Mouse (Mus musculus) mature B cell (primary cell): ENCODE results near the gene Dpp8.

Experiments
- in situ Hi-C: fragments of 300-500 bp; cut with MboI; formaldehyde crosslinking; loops from 2 replicates; pipeline ENCODE4 v1.14.3; 2019

Gene Dpp8

GRCm38 (mm10) chr9:65085270-65085669, 53.1 kb downstream of the Dpp8 start:
- in situ Hi-C loops, result no loop called here

- in situ Hi-C loops, result no loop called here
Measured at GRCm38 (mm10) chr9:65086801-65087200, 54.6 kb downstream of the Dpp8 start.

- in situ Hi-C loops, result no loop called here
Measured at GRCm38 (mm10) chr9:65087490-65087889, 55.3 kb downstream of the Dpp8 start.

- in situ Hi-C loops, result no loop called here
Measured at GRCm38 (mm10) chr9:65094237-65094636, 62.0 kb downstream of the Dpp8 start.

- in situ Hi-C loops, result no loop called here
Measured at GRCm38 (mm10) chr9:65100991-65101685, 68.9 kb downstream of the Dpp8 start, which contains the start of gene Igdcc4. Gene Igdcc4, plus strand, starts transcription at chr9:65101486.

- in situ Hi-C loops, result no loop called here
Measured at GRCm38 (mm10) chr9:65101686-65102376, 69.6 kb downstream of the Dpp8 start.

- in situ Hi-C loops, result no loop called here
Measured at GRCm38 (mm10) chr9:65102377-65103172, 70.4 kb downstream of the Dpp8 start.

- in situ Hi-C loops, result no loop called here
Measured at GRCm38 (mm10) chr9:65103173-65103752, 71.0 kb downstream of the Dpp8 start.

GRCm38 (mm10) chr9:65106821-65107220, 74.6 kb downstream of the Dpp8 start:
- in situ Hi-C loops, result no loop called here

- in situ Hi-C loops, result no loop called here
Measured at GRCm38 (mm10) chr9:65107893-65108292, 75.7 kb downstream of the Dpp8 start.

- in situ Hi-C loops, result no loop called here
Measured at GRCm38 (mm10) chr9:65109132-65110072, 77.2 kb downstream of the Dpp8 start.

- in situ Hi-C loops, result no loop called here
Measured at GRCm38 (mm10) chr9:65111698-65112097, 79.5 kb downstream of the Dpp8 start.

- in situ Hi-C loops, result no loop called here
Measured at GRCm38 (mm10) chr9:65113694-65114093, 81.5 kb downstream of the Dpp8 start.

- in situ Hi-C loops, result no loop called here
Measured at GRCm38 (mm10) chr9:65115891-65116290, 83.7 kb downstream of the Dpp8 start.

GRCm38 (mm10) chr9:65117516-65117915, 85.3 kb downstream of the Dpp8 start:
- in situ Hi-C loops, result no loop called here

- in situ Hi-C loops, result no loop called here
Measured at GRCm38 (mm10) chr9:65120935-65121334, 88.7 kb downstream of the Dpp8 start.

- in situ Hi-C loops, result no loop called here
Measured at GRCm38 (mm10) chr9:65122545-65122944, 90.3 kb downstream of the Dpp8 start.

- in situ Hi-C loops, result no loop called here
Measured at GRCm38 (mm10) chr9:65123552-65124168, 91.4 kb downstream of the Dpp8 start.

GRCm38 (mm10) chr9:65128123-65128815, 96.1 kb downstream of the Dpp8 start:
- in situ Hi-C loops, result no loop called here

GRCm38 (mm10) chr9:65131717-65132116, 99.5 kb downstream of the Dpp8 start:
- in situ Hi-C loops, result no loop called here
